Mouse (Mus musculus): ENCODE results near the gene Dcaf5.

GRCm38 (mm10) chr12:80483397-80483796 lies 47.0 kb upstream of the Dcaf5 start:
- TF ChIP-seq EP300 (IDR thresholded peaks at IDR 0.05; ENCODE audit: low read depth) (no peak), CTCF (IDR thresholded peaks at IDR 0.05; ENCODE audit: low read depth) (no peak)
